Mouse (Mus musculus) kidney, adult 2 months (tissue): ENCODE measurements around the gene Slc30a3.

ENCODE experiments used
- CTCF ChIP-seq: fragments of 200-500 bp; conservative IDR thresholded peaks from 2 replicates; pipeline ENCODE4 v1.5.1; 2011; ENCODE audit warnings: low read depth, mild to moderate bottlenecking, control low read depth, low read length, moderate library complexity, mixed read lengths; ENCODE audit not compliant: insufficient read depth, insufficient read length
- POLR2A ChIP-seq: fragments of 200-500 bp; IDR thresholded peaks from one replicate; pipeline ENCODE4 v1.6.1; 2011; ENCODE audit warnings: low read depth, low read length, control low read depth

DNA sequence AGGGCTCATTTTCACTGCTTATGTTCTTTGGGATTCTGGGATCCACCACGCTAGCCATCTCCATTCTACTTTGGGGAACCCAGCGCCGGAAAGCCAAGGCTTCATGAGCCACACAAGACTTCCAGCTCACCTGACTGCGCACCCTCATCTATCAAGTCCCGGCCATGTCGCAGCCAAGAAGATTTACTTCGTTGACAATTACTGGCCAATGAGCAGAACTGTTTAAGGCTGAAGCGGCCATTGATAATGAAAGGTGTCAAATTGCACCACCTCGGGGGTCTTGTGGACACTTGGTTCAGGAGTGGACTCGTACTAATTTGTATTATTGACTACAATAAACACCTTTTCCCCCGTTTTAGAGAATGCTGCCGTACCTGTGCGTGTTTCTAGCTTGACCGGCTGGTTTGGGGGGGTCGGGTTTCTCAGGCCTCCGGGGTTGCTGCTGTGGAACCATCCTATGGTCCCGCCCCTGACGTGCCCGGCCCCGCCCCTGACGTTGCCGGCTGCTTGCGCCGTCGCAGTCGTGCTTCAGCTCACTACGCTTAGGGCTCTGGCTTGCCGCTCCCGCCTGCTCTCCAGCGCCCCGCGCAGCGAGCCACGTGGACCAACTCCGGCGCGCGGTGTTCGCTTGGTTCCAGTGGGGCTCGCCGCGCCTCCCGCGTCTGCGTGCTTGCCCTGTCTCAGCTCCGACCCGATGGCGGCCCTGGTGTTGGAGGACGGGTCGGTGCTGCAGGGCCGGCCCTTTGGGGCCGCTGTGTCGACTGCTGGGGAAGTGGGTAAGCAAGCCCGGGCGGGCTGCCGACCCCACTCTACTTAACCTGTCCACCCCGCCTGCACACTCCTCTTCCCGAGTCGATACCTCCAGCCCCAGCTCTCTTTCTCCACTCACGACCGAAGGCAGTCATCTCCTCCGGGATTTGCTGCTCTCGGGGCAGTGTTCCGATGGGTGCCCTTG lies 53.5 kb downstream of the Slc30a3 start, which contains the start of gene Cad:
- TF ChIP-seq POLR2A (peak; percentile 45), CTCF (no peak)
